Mouse (Mus musculus): ENCODE measurements around the gene Psmc2. TPM values are rescaled to one million over a fixed set of nuclear protein-coding genes. Genes with fewer than 3 reads are reported as not detected.

The Psmc2 gene
- polyA plus RNA-seq (2012; rRNA removed): 38.2 and 43.4 TPM in 2 replicates

DNA sequence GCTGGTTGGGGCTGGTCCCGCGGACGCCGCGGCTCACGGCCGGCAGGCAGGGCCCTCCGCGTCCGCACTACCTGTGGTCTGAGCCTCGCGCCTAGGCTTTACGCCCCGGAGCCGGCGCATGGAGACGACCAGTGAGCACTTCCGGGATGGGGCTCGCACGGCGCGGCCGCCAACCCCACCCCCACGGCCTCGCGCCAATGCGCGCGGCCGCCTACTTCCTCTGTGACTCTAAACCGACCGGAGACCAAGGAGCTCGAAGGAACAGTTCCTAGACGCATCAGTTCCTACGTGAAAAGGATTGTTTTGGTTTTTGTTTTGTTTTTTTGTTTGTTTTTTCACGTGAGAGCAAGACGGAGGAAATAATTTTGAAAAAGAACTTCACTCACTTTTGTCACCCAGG is at the start of gene Psmc2, which contains the start of gene Dnajc2:
Psmc2 (plus strand) TSS at position 231 of the 400 bp plus-strand sequence.
Dnajc2 (minus strand) TSS at position 199 of the 400 bp plus-strand sequence.

DNA sequence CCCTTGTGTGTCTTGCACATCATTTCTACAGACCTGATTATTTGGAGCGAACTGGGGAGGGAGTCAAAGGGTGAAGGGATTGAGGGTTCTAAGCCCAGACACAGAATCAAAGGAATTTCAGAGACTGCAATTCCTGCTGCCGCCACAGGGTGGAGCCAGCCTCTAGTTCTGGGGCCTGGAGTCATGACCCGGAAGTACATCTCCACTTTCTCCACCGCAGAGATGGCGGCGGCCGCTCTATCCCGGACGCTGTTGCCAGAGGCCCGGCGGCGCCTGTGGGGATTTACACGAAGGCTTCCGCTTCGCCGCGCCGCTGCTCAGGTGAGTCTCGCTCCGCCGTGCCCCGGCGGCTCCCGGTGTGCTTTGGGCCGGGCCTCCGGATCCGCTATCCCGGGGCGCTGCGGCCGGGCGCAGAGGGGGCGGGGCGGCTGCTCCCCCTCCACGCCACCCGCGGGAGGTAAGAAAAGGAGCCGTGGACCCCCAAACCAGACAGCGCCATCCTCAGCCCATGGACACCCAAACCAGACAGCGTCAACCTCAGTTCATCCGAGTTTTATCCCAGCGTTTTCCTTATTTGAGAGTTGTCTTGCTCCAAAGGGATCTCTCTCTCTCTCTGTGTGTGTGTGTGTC is 48.0 kb upstream of the Psmc2 start, which contains the start of gene Pmpcb:
Pmpcb (plus strand) TSS at position 186 of the 630 bp plus-strand sequence.

Other genes with a start within 250 kb of the Psmc2 start
- gene Lrrc17, start 241.7 kb upstream of the Psmc2 start, polyA plus RNA-seq (2012; rRNA removed): 0.90 and 1.1 TPM in 2 replicates
- 0.08 and 0.10 TPM in 2 replicates for gene Fbxl13, start 139.6 kb upstream of the Psmc2 start, polyA plus RNA-seq (2012; rRNA removed)
- 9.0 and 9.6 TPM in 2 replicates for gene Armc10, start 139.5 kb upstream of the Psmc2 start, polyA plus RNA-seq (2012; rRNA removed)
- 0.96 and 0.97 TPM in 2 replicates for gene Napepld, start 83.9 kb upstream of the Psmc2 start, polyA plus RNA-seq (2012; rRNA removed)
- 48.6 and 49.5 TPM in 2 replicates for gene Pmpcb, start 48.1 kb upstream of the Psmc2 start, polyA plus RNA-seq (2012; rRNA removed)
- 8.1 and 8.2 TPM in 2 replicates for gene Dnajc2, start within 50 bp of the Psmc2 start, polyA plus RNA-seq (2012; rRNA removed)
- gene Slc26a5, start 80.3 kb downstream of the Psmc2 start, polyA plus RNA-seq (2012; rRNA removed): not detected in 2 replicates